Mouse (Mus musculus) hindbrain, embryonic 16.5 days (tissue): Measurements from ENCODE around the gene Hck. TPM values are rescaled to one million over a fixed set of nuclear protein-coding genes. Genes with fewer than 3 reads are reported as not detected.

ENCODE experiments used
- ATAC-seq: fragments of 200-750 bp; cut with Nextera tagmentation; 2 replicates; pipeline ENCODE4 v1.8.0; 2017; ENCODE audit warnings: moderate TSS enrichment, moderate library complexity
- H3K27ac ChIP-seq: fragments of 300-500 bp; sonication (generic); 2 replicates; pipeline ENCODE4 v1.5.1; 2014; ENCODE audit warnings: low read depth, mild to moderate bottlenecking, control low read depth, low read length, moderate library complexity
- H3K27me3 ChIP-seq: fragments of 300-500 bp; sonication (generic); replicated peaks from 2 replicates; pipeline ENCODE4 v1.6.1; 2014; ENCODE audit warnings: low read length; ENCODE audit not compliant: control insufficient read depth, insufficient read depth
- H3K36me3 ChIP-seq: fragments of 300-500 bp; sonication (generic); 2 replicates; pipeline ENCODE4 v1.6.1; 2014; ENCODE audit warnings: mild to moderate bottlenecking, low read length, moderate library complexity, mixed read lengths; ENCODE audit not compliant: control insufficient read depth, insufficient read depth
- H3K4me1 ChIP-seq: fragments of 300-500 bp; sonication (generic); 2 replicates; pipeline ENCODE4 v1.6.1; 2014; ENCODE audit warnings: low read depth, low read length; ENCODE audit not compliant: control insufficient read depth, insufficient read depth
- H3K4me2 ChIP-seq: fragments of 300-500 bp; sonication (generic); 2 replicates; pipeline ENCODE4 v1.6.1; 2014; ENCODE audit warnings: mild to moderate bottlenecking, low read length, control low read depth, moderate library complexity
- H3K4me3 ChIP-seq: fragments of 300-500 bp; sonication (generic); 2 replicates; pipeline ENCODE4 v1.5.1; 2014; ENCODE audit warnings: mild to moderate bottlenecking, low read length, control low read depth, moderate library complexity
- H3K9ac ChIP-seq: fragments of 300-500 bp; sonication (generic); 2 replicates; pipeline ENCODE4 v1.6.1; 2014; ENCODE audit warnings: low read depth, mild to moderate bottlenecking, control low read depth, low read length, moderate library complexity
- H3K9me3 ChIP-seq: fragments of 300-500 bp; sonication (generic); 2 replicates; pipeline ENCODE4 v1.6.1; 2014; ENCODE audit warnings: mild to moderate bottlenecking, low read length, moderate library complexity; ENCODE audit not compliant: control insufficient read depth
- WGBS: fragments of 180-500 bp; shearing (Covaris S2); extraction: QIAGEN DNeasy Blood & Tissue Kit; methylation state at CpG from one replicate; pipeline ENCODE4 v1.1.7; 2014; 5-methylcytosine and 5-hydroxymethylcytosine counted together
- polyA plus RNA-seq: library from polyadenylated mRNA; unstranded; fragments of >200 nt; fragmentation: Nextera tagmentation; extraction: Ambion mirVana; gene quantifications from 2 replicates; pipeline ENCODE4 v1.2.1, GENCODE M21; 2015

Hck gene
- polyA plus RNA-seq, 1 experiment from 2014 or later = 5.3 TPM

- WGBS = 93% methylated on average over 2 of the region's 2 CpGs
- H3K36me3 ChIP-seq = peaks cover 45% of the 10 kb centered on the region
- no peak overlapping the region for H3K9ac ChIP-seq
- no peaks in the 10 kb centered on the region for H3K9me3 ChIP-seq
- H3K4me2 ChIP-seq = no peak overlapping the region
- H3K4me1 ChIP-seq = no peaks in the 10 kb centered on the region
- no peak for ATAC-seq
- no peak overlapping the region for H3K27ac ChIP-seq
- no peak overlapping the region for H3K4me3 ChIP-seq
- H3K27me3 ChIP-seq = no peaks in the 10 kb centered on the region
Observed at GRCm38 (mm10) chr2:153199114-153199513, 90.8 kb downstream of the Hck start.

Other genes with a start within 250 kb of the Hck start
- 0.21 and 0.44 TPM in 2 replicates for gene Mylk2, start 197.1 kb upstream of the Hck start, polyA plus RNA-seq
- gene Foxs1, start 175.3 kb upstream of the Hck start, polyA plus RNA-seq = 4.2 and 4.5 TPM in 2 replicates
- gene Dusp15, start 156.8 kb upstream of the Hck start, polyA plus RNA-seq = 11.6 and 13.6 TPM in 2 replicates
- 9.2 and 10.5 TPM in 2 replicates for gene Ttll9, start 146.0 kb upstream of the Hck start, polyA plus RNA-seq
- 247 and 274 TPM in 2 replicates for gene Pdrg1, start 93.0 kb upstream of the Hck start, polyA plus RNA-seq
- 1.8 and 2.0 TPM in 2 replicates for gene Xkr7, start 76.6 kb upstream of the Hck start, polyA plus RNA-seq
- 0.58 and 1.4 TPM in 2 replicates for gene Ccm2l, start 42.5 kb upstream of the Hck start, polyA plus RNA-seq
- 79.8 and 86.7 TPM in 2 replicates for gene Tm9sf4, start 52.8 kb downstream of the Hck start, polyA plus RNA-seq
- 51.8 and 53.8 TPM in 2 replicates for gene Tspyl3, start 117.0 kb downstream of the Hck start, polyA plus RNA-seq
- gene Plagl2, start 133.0 kb downstream of the Hck start, polyA plus RNA-seq = 4.2 and 5.9 TPM in 2 replicates
- 4.4 and 4.7 TPM in 2 replicates for gene Pofut1, start 133.1 kb downstream of the Hck start, polyA plus RNA-seq
- 23.9 and 25.5 TPM in 2 replicates for gene Kif3b, start 182.9 kb downstream of the Hck start, polyA plus RNA-seq
- 7.8 and 9.0 TPM in 2 replicates for gene Asxl1, start 237.4 kb downstream of the Hck start, polyA plus RNA-seq